Mouse (Mus musculus): ENCODE measurements at regions not wholly inside any gene's neighbourhood (a gene's known extent, or its start where the extent isn't known, plus 50 kb on each side); places are given as distances from the start of the nearest gene placed in this dataset.

- Histone ChIP-seq H3K27me3 (ENCODE audit: control insufficient read depth, insufficient read depth, low read length) (no peaks in the 10 kb centered on the region), H3K36me3 (ENCODE audit: control insufficient read depth, insufficient read depth, low read length) (no peaks in the 10 kb centered on the region), H3K27ac (replicated peaks; ENCODE audit: insufficient read depth, low read depth, low read length) (no peak overlapping the region), H3K4me1 (ENCODE audit: control insufficient read depth, insufficient read depth, low read length) (no peaks in the 10 kb centered on the region), H3K4me3 (ENCODE audit: insufficient read depth, low read depth, low read length) (no peak overlapping the region), H3K9ac (ENCODE audit: low read depth, low read length) (no peak overlapping the region), H3K79me2 (ENCODE audit: control insufficient read depth, insufficient read depth, low read length) (no peaks in the 10 kb centered on the region)
- no peak for TF ChIP-seq CTCF (IDR thresholded peaks at IDR 0.05; ENCODE audit: low read depth, low read length)
- no peak for TF ChIP-seq POLR2A (IDR thresholded peaks at IDR 0.05; ENCODE audit: extremely low read depth, insufficient read depth, low read length)
- 88% methylated on average over 1 of the region's 1 CpGs for WGBS
- DNase-seq (ENCODE audit: extremely low read depth, low read depth, low spot score) = no peak
These were observed 186.4 kb downstream of the Gm19935 start for GRCm38 (mm10) chr8:90630796-90631195.

- no peaks in the 10 kb centered on the region for H3K4me1 ChIP-seq (ENCODE audit: control insufficient read depth, insufficient read depth, low read length)
- no peaks in the 10 kb centered on the region for H3K79me2 ChIP-seq (ENCODE audit: control insufficient read depth, insufficient read depth, low read length)
- no peak overlapping the region for H3K9ac ChIP-seq (ENCODE audit: low read depth, low read length)
- no peak for DNase-seq (ENCODE audit: extremely low read depth, low read depth, low spot score)
- TF ChIP-seq POLR2A (IDR thresholded peaks at IDR 0.05; ENCODE audit: extremely low read depth, insufficient read depth, low read length) (no peak), CTCF (IDR thresholded peaks at IDR 0.05; ENCODE audit: low read depth, low read length) (no peak)
- no peak overlapping the region for H3K27ac ChIP-seq (replicated peaks; ENCODE audit: insufficient read depth, low read depth, low read length)
- no peaks in the 10 kb centered on the region for H3K36me3 ChIP-seq (ENCODE audit: control insufficient read depth, insufficient read depth, low read length)
- H3K4me3 ChIP-seq (ENCODE audit: insufficient read depth, low read depth, low read length) = no peak overlapping the region
- no peaks in the 10 kb centered on the region for H3K27me3 ChIP-seq (ENCODE audit: control insufficient read depth, insufficient read depth, low read length)
- 84% methylated on average over 3 of the region's 3 CpGs for WGBS
These were observed 208.8 kb downstream of the Gm19935 start for GRCm38 (mm10) chr8:90608410-90608809.

GRCm38 (mm10) chr8:90600946-90601695, 216.1 kb downstream of the Gm19935 start:
- Histone ChIP-seq H3K4me1 (ENCODE audit: control insufficient read depth, insufficient read depth, low read length) (no peaks in the 10 kb centered on the region), H3K27me3 (ENCODE audit: control insufficient read depth, insufficient read depth, low read length) (no peaks in the 10 kb centered on the region), H3K27ac (replicated peaks; ENCODE audit: insufficient read depth, low read depth, low read length) (no peak overlapping the region), H3K36me3 (ENCODE audit: control insufficient read depth, insufficient read depth, low read length) (no peaks in the 10 kb centered on the region), H3K4me3 (ENCODE audit: insufficient read depth, low read depth, low read length) (no peak overlapping the region), H3K9ac (ENCODE audit: low read depth, low read length) (no peak overlapping the region), H3K79me2 (ENCODE audit: control insufficient read depth, insufficient read depth, low read length) (no peaks in the 10 kb centered on the region)
- TF ChIP-seq CTCF (IDR thresholded peaks at IDR 0.05; ENCODE audit: low read depth, low read length) (no peak), POLR2A (IDR thresholded peaks at IDR 0.05; ENCODE audit: extremely low read depth, insufficient read depth, low read length) (no peak)
- WGBS = 22% methylated on average over 11 of the region's 11 CpGs
- no peak for DNase-seq (ENCODE audit: extremely low read depth, low read depth, low spot score)

GRCm38 (mm10) chr8:90597376-90597775, 219.8 kb downstream of the Gm19935 start:
- Histone ChIP-seq H3K79me2 (ENCODE audit: control insufficient read depth, insufficient read depth, low read length) (no peaks in the 10 kb centered on the region), H3K4me1 (ENCODE audit: control insufficient read depth, insufficient read depth, low read length) (no peaks in the 10 kb centered on the region), H3K36me3 (ENCODE audit: control insufficient read depth, insufficient read depth, low read length) (no peaks in the 10 kb centered on the region), H3K27ac (replicated peaks; ENCODE audit: insufficient read depth, low read depth, low read length) (no peak overlapping the region), H3K9ac (ENCODE audit: low read depth, low read length) (no peak overlapping the region), H3K27me3 (ENCODE audit: control insufficient read depth, insufficient read depth, low read length) (no peaks in the 10 kb centered on the region), H3K4me3 (ENCODE audit: insufficient read depth, low read depth, low read length) (no peak overlapping the region)
- no peak for DNase-seq (ENCODE audit: extremely low read depth, low read depth, low spot score)
- TF ChIP-seq POLR2A (IDR thresholded peaks at IDR 0.05; ENCODE audit: extremely low read depth, insufficient read depth, low read length) = no peak
- TF ChIP-seq CTCF (IDR thresholded peaks at IDR 0.05; ENCODE audit: low read depth, low read length) = no peak
- WGBS = 69% methylated on average over 6 of the region's 6 CpGs

- TF ChIP-seq CTCF (IDR thresholded peaks at IDR 0.05; ENCODE audit: low read depth, low read length) (no peak), POLR2A (IDR thresholded peaks at IDR 0.05; ENCODE audit: extremely low read depth, insufficient read depth, low read length) (no peak)
- H3K4me3 ChIP-seq (ENCODE audit: insufficient read depth, low read depth, low read length) = no peak overlapping the region
- no peaks in the 10 kb centered on the region for H3K79me2 ChIP-seq (ENCODE audit: control insufficient read depth, insufficient read depth, low read length)
- WGBS = 60% methylated on average over 4 of the region's 4 CpGs
- no peaks in the 10 kb centered on the region for H3K36me3 ChIP-seq (ENCODE audit: control insufficient read depth, insufficient read depth, low read length)
- no peak overlapping the region for H3K27ac ChIP-seq (replicated peaks; ENCODE audit: insufficient read depth, low read depth, low read length)
- no peak for DNase-seq (ENCODE audit: extremely low read depth, low read depth, low spot score)
- no peaks in the 10 kb centered on the region for H3K27me3 ChIP-seq (ENCODE audit: control insufficient read depth, insufficient read depth, low read length)
- H3K9ac ChIP-seq (ENCODE audit: low read depth, low read length) = no peak overlapping the region
- no peaks in the 10 kb centered on the region for H3K4me1 ChIP-seq (ENCODE audit: control insufficient read depth, insufficient read depth, low read length)
These were observed 231.3 kb upstream of the Tox3 start for GRCm38 (mm10) chr8:90579426-90579825.

- no peak overlapping the region for H3K9ac ChIP-seq (ENCODE audit: low read depth, low read length)
- TF ChIP-seq POLR2A (IDR thresholded peaks at IDR 0.05; ENCODE audit: extremely low read depth, insufficient read depth, low read length) (no peak), CTCF (IDR thresholded peaks at IDR 0.05; ENCODE audit: low read depth, low read length) (no peak)
- 90% methylated on average over 4 of the region's 4 CpGs for WGBS
These were observed 228.8 kb upstream of the Tox3 start for GRCm38 (mm10) chr8:90576976-90577375.

More at GRCm38 (mm10) chr8:90576976-90577375, 228.8 kb upstream of the Tox3 start:
- Histone ChIP-seq H3K27me3 (ENCODE audit: control insufficient read depth, insufficient read depth, low read length) (no peaks in the 10 kb centered on the region), H3K4me1 (ENCODE audit: control insufficient read depth, insufficient read depth, low read length) (no peaks in the 10 kb centered on the region), H3K36me3 (ENCODE audit: control insufficient read depth, insufficient read depth, low read length) (no peaks in the 10 kb centered on the region), H3K79me2 (ENCODE audit: control insufficient read depth, insufficient read depth, low read length) (no peaks in the 10 kb centered on the region), H3K27ac (replicated peaks; ENCODE audit: insufficient read depth, low read depth, low read length) (no peak overlapping the region), H3K4me3 (ENCODE audit: insufficient read depth, low read depth, low read length) (no peak overlapping the region)
- no peak for DNase-seq (ENCODE audit: extremely low read depth, low read depth, low spot score)
